Mouse (Mus musculus): Measurements from ENCODE around the gene Pam16.

DNA sequence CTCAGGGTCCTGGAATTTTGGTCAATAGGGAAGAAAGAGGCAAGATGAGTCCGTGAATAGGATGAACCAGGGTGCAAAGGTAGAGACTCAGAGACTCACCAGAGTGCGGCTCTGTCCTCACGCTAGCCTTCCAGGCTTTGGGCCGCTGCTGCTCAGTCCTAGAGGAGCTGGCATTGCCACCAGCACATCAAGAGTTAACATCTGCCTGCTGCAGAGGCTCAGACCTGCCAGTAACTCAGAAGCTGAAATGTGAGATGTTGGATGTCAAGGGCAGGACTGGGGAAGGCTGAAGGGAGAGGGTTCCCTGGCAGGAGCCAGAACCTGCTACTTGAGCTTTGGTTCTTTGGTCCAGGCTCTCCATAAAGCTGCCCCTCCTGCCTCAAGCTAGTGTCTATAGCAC lies 54.1 kb downstream of the Pam16 start:
- TF ChIP-seq CTCF (IDR thresholded peaks at IDR 0.05; ENCODE audit: borderline replicate concordance, control insufficient read depth, extremely low read depth, insufficient read depth, low read length, poor library complexity) (no peak), POLR2A (IDR thresholded peaks at IDR 0.05; ENCODE audit: control insufficient read depth, extremely low read depth, insufficient read depth, low read length, poor library complexity) (no peak)

All from thymus, adult 2 months (tissue).